Mouse (Mus musculus): ENCODE measurements around the gene Crocc2. TPM values are rescaled to one million over a fixed set of nuclear protein-coding genes. Genes with fewer than 3 reads are reported as not detected.

Crocc2 gene
- total and polyA plus RNA-seq, 3 experiments = not detected

- peak; percentile 83 for TF ChIP-seq MXI1 (IDR thresholded peaks at IDR 0.05; ENCODE audit: low read depth, low read length)
- TF ChIP-seq CTCF (IDR thresholded peaks at IDR 0.05 in 2 of 3, conservative IDR thresholded peaks at IDR 0.05 in 1 of 3; ENCODE audit: control insufficient read depth in 1 of 3, insufficient read depth in 1 of 3, low read depth in 2 of 3, low read length in 3 of 3, poor library complexity in 1 of 3, severe bottlenecking in 1 of 3) = 0 out of 6 replicates have a peak, but pooled peaks of 1 of the 3 experiments have one; percentile 0
- TF ChIP-seq MAZ (IDR thresholded peaks at IDR 0.05; ENCODE audit: low read depth, low read length) = peak; percentile 73; the same call in 1 of the 2 replicates
- no peak for TF ChIP-seq BHLHE40 (IDR thresholded peaks at IDR 0.05; ENCODE audit: borderline replicate concordance, low read depth, low read length)
- TF ChIP-seq MAFK (IDR thresholded peaks at IDR 0.05; ENCODE audit: borderline replicate concordance, low read depth, low read length) = no peak
- no peak for TF ChIP-seq CHD2 (IDR thresholded peaks at IDR 0.05; ENCODE audit: low read length)
- peak; percentile 10; the same call in 1 of the 2 replicates for TF ChIP-seq ZNF384 (IDR thresholded peaks at IDR 0.05; ENCODE audit: low read depth, low read length)
- TF ChIP-seq SMC3 (IDR thresholded peaks at IDR 0.05; ENCODE audit: low read depth, low read length) = peak; percentile 29
- TF ChIP-seq ZKSCAN1 (IDR thresholded peaks at IDR 0.05; ENCODE audit: low read depth, low read length) = no peak
- no peak for TF ChIP-seq JUND (IDR thresholded peaks at IDR 0.05; ENCODE audit: low read depth, low read length)
- peak in 1 of 2 experiments; percentile 65; a peak in 1 of 4 replicates for TF ChIP-seq EP300 (IDR thresholded peaks at IDR 0.05; ENCODE audit: low read depth in 1 of 2, low read length in 2 of 2)
- no peak for TF ChIP-seq KAT2A (conservative IDR thresholded peaks at IDR 0.05; ENCODE audit: low read depth, low read length)
- TF ChIP-seq RCOR1 (IDR thresholded peaks at IDR 0.05; ENCODE audit: low read depth, low read length) = peak; percentile 34; the same call in 1 of the 2 replicates
- TF ChIP-seq TBP (IDR thresholded peaks at IDR 0.05; ENCODE audit: low read depth, low read length) = no peak
- TF ChIP-seq TCF12 (IDR thresholded peaks at IDR 0.05; ENCODE audit: low read depth, low read length) = 0 out of 2 replicates have a peak, but pooled peaks have one; percentile 34
- TF ChIP-seq ELF1 (IDR thresholded peaks at IDR 0.05; ENCODE audit: low read depth, low read length) = 0 out of 2 replicates have a peak, but pooled peaks have one; percentile 23
- TF ChIP-seq SIN3A (IDR thresholded peaks at IDR 0.05; ENCODE audit: low read length) = peak; percentile 97
- TF ChIP-seq HCFC1 (IDR thresholded peaks at IDR 0.05; ENCODE audit: low read depth, low read length) = peak; percentile 43; the same call in 1 of the 2 replicates
- H3K4me1 ChIP-seq (ENCODE audit: control insufficient read depth in 1 of 2, insufficient read depth in 2 of 2, low read length in 2 of 2) = 0 out of 4 replicates have a peak, but pooled peaks cover 0 to 4% of the 10 kb centered on the region in 2 experiments
- no peaks in the 10 kb centered on the region; a peak in 1 of 4 replicates for H3K27me3 ChIP-seq (ENCODE audit: control insufficient read depth in 1 of 2, insufficient read depth in 2 of 2, low read length in 2 of 2)
- no peak overlapping the region for H3K4me3 ChIP-seq (ENCODE audit: control insufficient read depth in 1 of 2, insufficient read depth in 1 of 2, low read depth in 2 of 2, low read length in 2 of 2)
- peak; percentile 77 for DNase-seq (ENCODE audit: low read depth, low spot score)
- no peaks in the 10 kb centered on the region for H3K36me3 ChIP-seq (ENCODE audit: control insufficient read depth in 1 of 2, insufficient read depth in 2 of 2, low read length in 2 of 2)
- no peaks in the 10 kb centered on the region for H3K9me3 ChIP-seq (replicated peaks; ENCODE audit: insufficient read depth, low read length)
- H3K9ac ChIP-seq (ENCODE audit: control insufficient read depth, low read depth, low read length, poor library complexity, severe bottlenecking) = no peak overlapping the region
- no peaks in the 10 kb centered on the region for H3K79me2 ChIP-seq (ENCODE audit: control insufficient read depth, insufficient read depth, low read length, poor library complexity)
- no peak overlapping the region for H3K27ac ChIP-seq (ENCODE audit: control insufficient read depth, low read depth, low read length)
Observed at GRCm38 (mm10) chr1:93272409-93272821, 103.9 kb downstream of the Crocc2 start.

GRCm38 (mm10) chr1:93275561-93275960 is 107.0 kb downstream of the Crocc2 start:
- Histone ChIP-seq H3K79me2 (ENCODE audit: control insufficient read depth, insufficient read depth, low read length, poor library complexity) (no peaks in the 10 kb centered on the region), H3K27ac (ENCODE audit: control insufficient read depth, low read depth, low read length) (no peak overlapping the region), H3K4me3 (ENCODE audit: control insufficient read depth in 1 of 2, insufficient read depth in 1 of 2, low read depth in 2 of 2, low read length in 2 of 2) (no peak overlapping the region), H3K36me3 (ENCODE audit: control insufficient read depth in 1 of 2, insufficient read depth in 2 of 2, low read length in 2 of 2) (no peaks in the 10 kb centered on the region), H3K4me1 (ENCODE audit: control insufficient read depth in 1 of 2, insufficient read depth in 2 of 2, low read length in 2 of 2) (peaks cover 0 to 4% of the 10 kb centered on the region in 2 experiments; a peak in 1 of 4 replicates), H3K9ac (ENCODE audit: control insufficient read depth, low read depth, low read length, poor library complexity, severe bottlenecking) (no peak overlapping the region), H3K9me3 (replicated peaks; ENCODE audit: insufficient read depth, low read length) (no peaks in the 10 kb centered on the region), H3K27me3 (ENCODE audit: control insufficient read depth in 1 of 2, insufficient read depth in 2 of 2, low read length in 2 of 2) (no peaks in the 10 kb centered on the region; a peak in 1 of 4 replicates)
- TF ChIP-seq TCF12 (IDR thresholded peaks at IDR 0.05; ENCODE audit: low read depth, low read length) (no peak), MYC (IDR thresholded peaks at IDR 0.05; ENCODE audit: low read depth, low read length) (no peak), ZNF384 (IDR thresholded peaks at IDR 0.05; ENCODE audit: low read depth, low read length) (no peak), HCFC1 (IDR thresholded peaks at IDR 0.05; ENCODE audit: low read depth, low read length) (no peak), ELF1 (IDR thresholded peaks at IDR 0.05; ENCODE audit: low read depth, low read length) (no peak), UBTF (IDR thresholded peaks at IDR 0.05; ENCODE audit: borderline replicate concordance, insufficient read depth, low read depth, low read length) (no peak), EP300 (IDR thresholded peaks at IDR 0.05; ENCODE audit: low read depth in 1 of 2, low read length in 2 of 2) (no peak), CTCF (IDR thresholded peaks at IDR 0.05 in 2 of 3, conservative IDR thresholded peaks at IDR 0.05 in 1 of 3; ENCODE audit: control insufficient read depth in 1 of 3, insufficient read depth in 1 of 3, low read depth in 2 of 3, low read length in 3 of 3, poor library complexity in 1 of 3, severe bottlenecking in 1 of 3) (no peak), ETS1 (IDR thresholded peaks at IDR 0.05; ENCODE audit: low read depth, low read length) (no peak), POLR2A (IDR thresholded peaks at IDR 0.05; ENCODE audit: control insufficient read depth in 1 of 2, insufficient read depth in 1 of 2, low read depth in 1 of 2, low read length in 2 of 2, poor library complexity in 1 of 2) (no peak)
- DNase-seq (ENCODE audit: low read depth, low spot score) = no peak
